Mouse (Mus musculus): ENCODE data around the gene Vamp4.

DNA sequence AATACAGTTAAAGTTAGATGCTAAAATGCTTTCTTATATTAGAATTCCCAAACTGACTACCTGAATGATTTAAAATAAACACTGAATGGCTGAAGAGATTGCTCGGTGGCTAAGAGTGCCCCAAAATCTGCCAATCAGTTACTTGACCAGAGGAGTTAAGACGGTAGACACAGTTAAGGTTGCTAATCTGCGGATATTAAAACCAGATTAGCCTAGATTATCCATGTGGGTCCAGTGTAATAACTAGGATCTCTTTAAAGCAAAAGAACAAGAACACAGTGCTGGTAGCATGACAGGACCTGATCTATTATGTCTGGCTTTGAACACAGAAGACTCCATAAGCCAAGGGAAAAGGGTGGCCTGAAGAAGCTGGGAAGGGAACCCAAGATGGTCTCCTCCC, 16.1 kb upstream of the Vamp4 start:
- no peak for TF ChIP-seq MAX (IDR thresholded peaks at IDR 0.05; ENCODE audit: low read depth)
- TF ChIP-seq POLR2A (IDR thresholded peaks at IDR 0.05; ENCODE audit: insufficient read length, low read depth) = no peak
- TF ChIP-seq USF1 (IDR thresholded peaks at IDR 0.05; ENCODE audit: low read depth) = no peak
- no peak for TF ChIP-seq CEBPB (IDR thresholded peaks at IDR 0.05; ENCODE audit: insufficient read depth, poor library complexity, severe bottlenecking)
- TF ChIP-seq TCF12 (IDR thresholded peaks at IDR 0.05; ENCODE audit: insufficient read depth, poor library complexity, severe bottlenecking) = no peak
- TF ChIP-seq POLR2AphosphoS2 (IDR thresholded peaks at IDR 0.05; ENCODE audit: insufficient read length, low read depth) = no peak
- TF ChIP-seq REST (IDR thresholded peaks at IDR 0.05; ENCODE audit: insufficient read depth, insufficient read length) = no peak
- TF ChIP-seq MYOG (IDR thresholded peaks at IDR 0.05; ENCODE audit: control insufficient read depth in 1 of 3, insufficient read depth in 1 of 3, insufficient read length in 2 of 3, low read depth in 2 of 3) = no peak
